Mouse (Mus musculus) erythroblast, embryonic 14.5 days (primary cell): ENCODE results near the gene Scrn1.

Experiments used
- GATA1 ChIP-seq: IDR thresholded peaks from 2 replicates; pipeline ENCODE4 v1.6.1; 2012; ENCODE audit warnings: low read length, inconsistent platforms, mixed read lengths
- TAL1 ChIP-seq: IDR thresholded peaks from 3 replicates; pipeline ENCODE4 v1.6.1; 2012; ENCODE audit warnings: low read length, inconsistent platforms, mixed read lengths

DNA sequence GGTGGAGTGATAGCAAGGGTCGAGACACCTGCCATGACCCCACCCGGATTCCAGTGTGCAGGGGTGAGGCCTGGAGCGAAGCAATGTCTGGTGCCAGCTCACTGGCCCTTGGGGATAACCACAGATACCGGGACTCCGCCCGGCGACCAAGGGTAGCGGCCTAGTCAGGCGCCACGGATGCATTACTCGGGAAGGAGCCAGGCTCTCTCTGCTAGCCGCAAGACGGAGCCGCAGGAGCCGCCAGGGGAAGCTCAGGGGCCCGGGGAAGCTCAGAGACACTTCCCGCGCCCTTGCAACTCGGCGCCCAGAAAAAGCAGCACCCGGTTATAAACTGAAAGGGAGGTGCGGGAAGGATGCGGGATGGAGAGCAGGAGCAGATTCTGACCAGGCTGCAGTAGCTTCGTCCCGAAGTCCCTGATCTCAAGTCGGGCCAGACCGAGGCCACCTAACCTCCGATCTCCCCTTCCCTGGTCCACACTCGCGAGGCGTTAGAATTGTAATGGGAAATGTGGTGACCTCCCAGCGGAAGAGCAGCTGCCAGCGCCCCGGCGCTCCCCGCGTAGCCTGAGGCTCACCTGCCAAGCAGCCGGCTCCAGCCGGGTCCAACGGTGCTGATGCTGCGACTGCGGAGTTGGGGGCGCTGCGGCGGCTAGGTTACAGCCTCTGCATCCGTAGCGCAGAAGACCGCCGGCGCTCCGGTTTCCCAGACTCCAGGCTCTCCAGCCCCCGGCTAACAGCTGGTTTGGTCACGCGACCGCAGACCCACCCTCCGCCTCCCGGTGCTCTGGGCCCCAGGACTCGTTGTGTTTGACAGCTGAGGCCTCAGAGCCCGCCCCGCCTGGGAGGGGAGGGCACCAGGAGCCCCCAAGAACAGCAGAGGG, at the start of gene Scrn1:
- no peak for TF ChIP-seq GATA1
- TF ChIP-seq TAL1, result no peak
